Mouse (Mus musculus): ENCODE results near the gene Notch3.

- TF ChIP-seq KAT2A (conservative IDR thresholded peaks at IDR 0.05; ENCODE audit: low read depth, low read length) (no peak), ZNF384 (IDR thresholded peaks at IDR 0.05; ENCODE audit: low read depth, low read length) (no peak), POLR2A (IDR thresholded peaks at IDR 0.05; ENCODE audit: control insufficient read depth in 1 of 2, insufficient read depth in 1 of 2, low read depth in 1 of 2, low read length in 2 of 2, poor library complexity in 1 of 2) (no peak)
These were observed 2.6 kb downstream of the Notch3 start for GRCm38 (mm10) chr17:32163910-32164650.

Measured in MEL (cell line).